Mouse (Mus musculus) heart, embryonic 15.5 days (tissue): ENCODE data around the gene Lingo1. TPM values are rescaled to one million over a fixed set of nuclear protein-coding genes. Genes with fewer than 3 reads are reported as not detected.

Source experiments
- ATAC-seq: fragments of 200-750 bp; cut with Nextera tagmentation; replicated peaks from 2 replicates; pipeline ENCODE4 v1.8.0; 2017; ENCODE audit warnings: low read depth, moderate TSS enrichment; ENCODE audit not compliant: insufficient number of reproducible peaks, insufficient read depth, low FRiP score
- H3K27ac ChIP-seq: fragments of 300-500 bp; sonication (generic); 2 replicates; pipeline ENCODE4 v1.5.1; 2015; ENCODE audit warnings: mild to moderate bottlenecking, inconsistent platforms
- H3K27me3 ChIP-seq: fragments of 300-500 bp; sonication (generic); 2 replicates; pipeline ENCODE4 v1.6.1; 2015; ENCODE audit warnings: inconsistent platforms
- H3K36me3 ChIP-seq: fragments of 300-500 bp; sonication (generic); 2 replicates; pipeline ENCODE4 v1.6.1; 2015; ENCODE audit warnings: mild to moderate bottlenecking, inconsistent platforms
- H3K4me1 ChIP-seq: fragments of 300-500 bp; sonication (generic); replicated peaks from 2 replicates; pipeline ENCODE4 v1.6.1; 2015; ENCODE audit warnings: inconsistent platforms
- H3K4me2 ChIP-seq: fragments of 300-500 bp; sonication (generic); 2 replicates; pipeline ENCODE4 v1.6.1; 2015; ENCODE audit warnings: inconsistent platforms, mild to moderate bottlenecking, moderate library complexity
- H3K4me3 ChIP-seq: fragments of 300-500 bp; sonication (generic); 2 replicates; pipeline ENCODE4 v1.5.1; 2015; ENCODE audit warnings: mild to moderate bottlenecking, inconsistent platforms
- H3K9ac ChIP-seq: fragments of 300-500 bp; sonication (generic); 2 replicates; pipeline ENCODE4 v1.6.1; 2015; ENCODE audit warnings: mild to moderate bottlenecking, inconsistent platforms
- H3K9me3 ChIP-seq: fragments of 300-500 bp; sonication (generic); replicated peaks from 2 replicates; pipeline ENCODE4 v1.6.1; 2016; ENCODE audit warnings: inconsistent platforms
- WGBS: fragments of 180-500 bp; shearing (Covaris S2); methylation state at CpG from one replicate; pipeline ENCODE4 v1.1.7; 2015; ENCODE audit warnings: mixed read lengths; 5-methylcytosine and 5-hydroxymethylcytosine counted together
- polyA plus RNA-seq: library from polyadenylated mRNA; unstranded; fragments of >200 nt; fragmentation: Nextera tagmentation; extraction: Ambion mirVana; gene quantifications from 2 replicates; pipeline ENCODE4 v1.2.1, GENCODE M21; 2015

Gene Lingo1
- polyA plus RNA-seq, 1 experiment from 2014 or later = 2.3 TPM

DNA sequence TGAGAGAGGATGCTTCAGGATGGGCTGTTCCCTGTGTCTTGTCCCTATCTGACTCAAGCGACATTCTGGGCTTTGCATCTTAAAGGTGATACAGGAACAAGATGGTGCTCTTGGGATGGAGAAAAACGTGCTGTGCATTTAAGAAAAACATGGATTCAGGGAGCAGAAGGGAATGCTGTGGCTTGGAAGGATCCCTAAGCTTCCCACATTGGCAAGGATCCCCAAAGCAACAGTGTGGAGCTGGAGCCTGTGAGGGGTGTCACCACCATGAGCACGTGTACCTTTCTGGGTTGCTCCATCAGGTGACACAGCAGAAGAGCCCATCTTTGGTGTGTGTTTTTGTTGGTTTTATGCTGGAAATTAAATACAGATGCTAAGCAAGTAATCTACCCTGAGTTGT is 77.3 kb downstream of the Lingo1 start:
- 64% methylated on average over 3 of the region's 3 CpGs for WGBS
- Histone ChIP-seq H3K36me3 (no peaks in the 10 kb centered on the region), H3K9ac (no peak overlapping the region), H3K9me3 (no peaks in the 10 kb centered on the region), H3K4me2 (no peak overlapping the region), H3K27ac (no peak overlapping the region), H3K4me3 (no peak overlapping the region), H3K27me3 (peaks cover 19% of the 10 kb centered on the region), H3K4me1 (no peaks in the 10 kb centered on the region)
- no peak for ATAC-seq

DNA sequence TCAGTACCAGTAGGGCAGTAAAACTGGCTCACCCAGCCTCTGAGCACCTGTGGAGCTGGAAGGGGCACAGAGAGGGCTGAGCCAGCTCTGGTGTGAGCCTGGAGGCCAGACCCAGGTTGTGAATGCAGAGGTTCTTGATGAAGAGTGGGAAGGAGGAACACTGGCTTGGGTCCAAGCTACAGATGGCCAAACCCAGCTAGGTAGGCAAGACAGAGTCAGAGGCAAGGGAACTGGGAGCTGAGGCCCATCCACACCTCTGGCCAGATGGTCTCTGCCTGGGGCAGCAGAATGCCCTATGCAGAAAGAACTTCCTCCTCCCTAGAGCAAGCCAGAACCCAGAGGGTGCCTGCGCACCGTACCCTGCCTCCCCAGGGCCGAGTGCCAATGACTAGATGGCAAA is 79.7 kb downstream of the Lingo1 start:
- Histone ChIP-seq H3K4me1 (peaks cover 12% of the 10 kb centered on the region), H3K4me3 (no peak overlapping the region), H3K4me2 (no peak overlapping the region), H3K27me3 (peaks cover 7% of the 10 kb centered on the region; the same call in 1 of the 2 replicates), H3K36me3 (no peaks in the 10 kb centered on the region), H3K9me3 (no peaks in the 10 kb centered on the region), H3K9ac (no peak overlapping the region), H3K27ac (no peak overlapping the region)
- 75% methylated on average over 3 of the region's 3 CpGs for WGBS
- no peak for ATAC-seq

- Histone ChIP-seq H3K27ac (no peak overlapping the region), H3K36me3 (no peaks in the 10 kb centered on the region), H3K9ac (no peak overlapping the region), H3K4me2 (no peak overlapping the region), H3K27me3 (peaks cover 7% of the 10 kb centered on the region; the same call in 1 of the 2 replicates), H3K9me3 (no peaks in the 10 kb centered on the region), H3K4me1 (peaks cover 14% of the 10 kb centered on the region), H3K4me3 (no peak overlapping the region)
- 77% methylated on average over 3 of the region's 3 CpGs for WGBS
- no peak for ATAC-seq
Measured at GRCm38 (mm10) chr9:56716066-56716465, 80.2 kb downstream of the Lingo1 start.

DNA sequence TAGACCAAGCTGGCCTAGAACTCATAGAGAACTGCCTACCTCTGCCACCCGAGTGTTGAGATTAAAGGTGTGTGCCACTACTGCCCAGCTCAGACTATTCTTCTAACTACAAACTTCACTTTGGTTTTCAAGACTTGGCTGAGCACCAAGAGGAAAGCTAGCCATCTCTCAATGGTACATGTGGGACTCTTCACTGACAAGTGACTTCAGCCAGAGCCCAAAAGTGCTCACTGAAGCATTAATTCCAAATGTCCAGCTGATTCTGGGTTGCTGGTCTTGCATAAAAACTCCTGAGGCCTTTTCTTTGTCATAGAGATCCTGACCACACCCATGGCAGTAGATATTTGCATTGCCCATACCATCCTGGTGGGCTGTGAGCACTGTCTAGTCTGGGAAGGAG is 81.9 kb downstream of the Lingo1 start:
- no peak overlapping the region for H3K4me3 ChIP-seq
- H3K9ac ChIP-seq = no peak overlapping the region
- H3K4me1 ChIP-seq = peaks cover 15% of the 10 kb centered on the region
- no peak overlapping the region for H3K4me2 ChIP-seq
- peaks cover 7% of the 10 kb centered on the region; the same call in 1 of the 2 replicates for H3K27me3 ChIP-seq
- no peaks in the 10 kb centered on the region for H3K36me3 ChIP-seq
- 69% methylated on average over 1 of the region's 1 CpGs for WGBS
- H3K9me3 ChIP-seq = no peaks in the 10 kb centered on the region
- H3K27ac ChIP-seq = no peak overlapping the region
- no peak for ATAC-seq

GRCm38 (mm10) chr9:56712667-56713369 is 83.5 kb downstream of the Lingo1 start:
- Histone ChIP-seq H3K27ac (peak overlapping the region; percentile 45; the same call in 1 of the 2 replicates), H3K4me1 (peaks cover 15% of the 10 kb centered on the region), H3K27me3 (0 out of 2 replicates have a peak, but pooled peaks cover 3% of the 10 kb centered on the region), H3K9ac (peak overlapping the region; percentile 28; the same call in 1 of the 2 replicates), H3K36me3 (no peaks in the 10 kb centered on the region), H3K9me3 (no peaks in the 10 kb centered on the region), H3K4me3 (peak overlapping the region; percentile 32), H3K4me2 (peak overlapping the region; percentile 60)
- 25% methylated on average over 14 of the region's 14 CpGs for WGBS
- peak; percentile 73; the same call in 1 of the 2 replicates for ATAC-seq

- H3K9ac ChIP-seq = no peak overlapping the region
- H3K36me3 ChIP-seq = no peaks in the 10 kb centered on the region
- H3K27ac ChIP-seq = no peak overlapping the region
- H3K4me1 ChIP-seq = peaks cover 15% of the 10 kb centered on the region
- 67% methylated on average over 6 of the region's 6 CpGs for WGBS
- no peak for ATAC-seq
- no peak overlapping the region for H3K4me2 ChIP-seq
- H3K27me3 ChIP-seq = no peaks in the 10 kb centered on the region
- no peaks in the 10 kb centered on the region for H3K9me3 ChIP-seq
- H3K4me3 ChIP-seq = no peak overlapping the region
Measured at GRCm38 (mm10) chr9:56710958-56711357, 85.3 kb downstream of the Lingo1 start.

DNA sequence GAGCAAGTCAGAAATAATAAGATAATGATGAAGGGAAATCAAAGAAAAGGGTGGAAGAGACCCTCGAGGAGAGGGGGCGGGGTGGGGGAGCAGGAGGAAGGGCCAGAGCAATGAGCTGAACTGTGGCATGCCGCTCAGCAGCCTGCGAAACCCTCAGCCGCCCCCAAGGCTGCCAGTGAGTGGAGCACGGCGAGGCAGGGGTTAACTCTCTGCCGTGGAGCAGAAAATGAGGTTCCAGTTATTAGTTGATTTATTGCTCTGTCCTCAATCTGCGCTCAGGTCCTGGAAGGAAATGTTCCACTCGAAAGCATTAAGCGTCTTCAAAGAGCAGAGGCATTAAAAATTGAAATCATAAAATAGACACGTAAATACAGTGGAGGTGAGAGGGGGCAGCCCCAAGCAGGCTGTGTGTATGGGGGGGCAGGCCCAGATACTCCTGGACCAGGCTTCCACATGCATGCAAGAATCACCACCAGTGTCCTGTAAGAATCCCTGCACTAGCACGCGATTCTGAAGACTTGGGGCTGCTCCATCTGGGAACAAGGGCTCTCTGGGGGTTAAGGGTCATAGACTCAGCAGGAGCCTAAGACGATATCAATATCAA is 89.7 kb downstream of the Lingo1 start:
- no peaks in the 10 kb centered on the region for H3K36me3 ChIP-seq
- no peaks in the 10 kb centered on the region for H3K9me3 ChIP-seq
- H3K27ac ChIP-seq = no peak overlapping the region
- no peak overlapping the region for H3K4me3 ChIP-seq
- H3K4me1 ChIP-seq = peaks cover 3% of the 10 kb centered on the region; the same call in 1 of the 2 replicates
- 61% methylated on average over 15 of the region's 15 CpGs for WGBS
- no peak for ATAC-seq
- no peak overlapping the region for H3K9ac ChIP-seq
- no peak overlapping the region for H3K4me2 ChIP-seq
- no peaks in the 10 kb centered on the region for H3K27me3 ChIP-seq

DNA sequence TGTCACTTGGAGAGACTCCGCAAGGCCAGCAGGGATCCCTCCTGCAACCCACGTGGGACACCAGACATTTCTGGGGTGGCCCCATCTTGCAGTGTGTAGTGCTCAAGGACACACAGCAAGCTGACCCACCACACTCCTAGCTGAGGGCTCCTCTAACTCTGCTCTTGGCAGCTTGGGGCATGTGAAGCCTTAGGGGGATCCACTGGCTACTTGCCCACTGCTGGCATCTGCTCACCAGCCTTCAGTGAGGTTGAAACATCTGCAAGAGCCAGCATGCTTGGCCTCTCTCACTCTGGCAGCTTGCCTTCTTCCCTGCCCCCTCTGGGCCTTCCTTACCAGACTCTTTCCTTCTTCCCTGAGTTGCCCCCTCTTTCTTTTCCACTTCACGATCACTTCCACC is 94.9 kb downstream of the Lingo1 start:
- no peak overlapping the region for H3K4me3 ChIP-seq
- no peaks in the 10 kb centered on the region; the same call in 1 of the 2 replicates for H3K4me1 ChIP-seq
- no peaks in the 10 kb centered on the region for H3K27me3 ChIP-seq
- no peak for ATAC-seq
- H3K36me3 ChIP-seq = no peaks in the 10 kb centered on the region
- H3K4me2 ChIP-seq = no peak overlapping the region
- no peaks in the 10 kb centered on the region for H3K9me3 ChIP-seq
- no peak overlapping the region for H3K27ac ChIP-seq
- H3K9ac ChIP-seq = no peak overlapping the region
- 56% methylated on average over 3 of the region's 3 CpGs for WGBS

GRCm38 (mm10) chr9:56700866-56701265 is 95.4 kb downstream of the Lingo1 start:
- Histone ChIP-seq H3K9me3 (no peaks in the 10 kb centered on the region), H3K4me2 (no peak overlapping the region), H3K27me3 (no peaks in the 10 kb centered on the region), H3K27ac (no peak overlapping the region), H3K4me1 (no peaks in the 10 kb centered on the region; the same call in 1 of the 2 replicates), H3K9ac (no peak overlapping the region), H3K4me3 (no peak overlapping the region), H3K36me3 (no peaks in the 10 kb centered on the region)
- 74% methylated on average over 8 of the region's 8 CpGs for WGBS
- ATAC-seq = no peak

- H3K9me3 ChIP-seq = no peaks in the 10 kb centered on the region
- H3K4me3 ChIP-seq = no peak overlapping the region
- no peaks in the 10 kb centered on the region; the same call in 1 of the 2 replicates for H3K4me1 ChIP-seq
- no peak overlapping the region for H3K27ac ChIP-seq
- no peak for ATAC-seq
- H3K27me3 ChIP-seq = no peaks in the 10 kb centered on the region
- WGBS = 63% methylated on average over 7 of the region's 7 CpGs
- no peaks in the 10 kb centered on the region for H3K36me3 ChIP-seq
- H3K9ac ChIP-seq = no peak overlapping the region
- H3K4me2 ChIP-seq = no peak overlapping the region
Measured at GRCm38 (mm10) chr9:56698715-56699370, 97.4 kb downstream of the Lingo1 start.

GRCm38 (mm10) chr9:56694079-56694478 is 102.2 kb downstream of the Lingo1 start:
- Histone ChIP-seq H3K4me3 (no peak overlapping the region), H3K4me2 (no peak overlapping the region), H3K36me3 (no peaks in the 10 kb centered on the region), H3K9me3 (no peaks in the 10 kb centered on the region), H3K9ac (no peak overlapping the region), H3K4me1 (no peaks in the 10 kb centered on the region), H3K27ac (no peak overlapping the region), H3K27me3 (no peaks in the 10 kb centered on the region)
- no peak for ATAC-seq
- 72% methylated on average over 3 of the region's 3 CpGs for WGBS
